Mouse (Mus musculus) gastrocnemius, adult 8-10 months (tissue): Measurements from ENCODE around the gene Hnrnph3. TPM values are rescaled to one million over a fixed set of nuclear protein-coding genes. Genes with fewer than 3 reads are reported as not detected.
"Not testable (repeated sequence)": the region's sequence is repeated elsewhere in the genome, so short reads cannot be mapped to it uniquely, and the experiment has no call there.

Source experiments
- DNase-seq, 2 experiments: peaks; one replicate each; pipeline ENCODE4 v3.0.0; 2022; ENCODE audit warnings: low spot score in 2 of 2
- total RNA-seq, 4 experiments: library from RNA; stranded (reverse); gene quantifications; 2 replicates each; pipeline ENCODE4 v1.2.4; 2022

Gene Hnrnph3
- total RNA-seq: 10 to 100 TPM; 14.6 to 19.3 (median 17.8) TPM

DNA sequence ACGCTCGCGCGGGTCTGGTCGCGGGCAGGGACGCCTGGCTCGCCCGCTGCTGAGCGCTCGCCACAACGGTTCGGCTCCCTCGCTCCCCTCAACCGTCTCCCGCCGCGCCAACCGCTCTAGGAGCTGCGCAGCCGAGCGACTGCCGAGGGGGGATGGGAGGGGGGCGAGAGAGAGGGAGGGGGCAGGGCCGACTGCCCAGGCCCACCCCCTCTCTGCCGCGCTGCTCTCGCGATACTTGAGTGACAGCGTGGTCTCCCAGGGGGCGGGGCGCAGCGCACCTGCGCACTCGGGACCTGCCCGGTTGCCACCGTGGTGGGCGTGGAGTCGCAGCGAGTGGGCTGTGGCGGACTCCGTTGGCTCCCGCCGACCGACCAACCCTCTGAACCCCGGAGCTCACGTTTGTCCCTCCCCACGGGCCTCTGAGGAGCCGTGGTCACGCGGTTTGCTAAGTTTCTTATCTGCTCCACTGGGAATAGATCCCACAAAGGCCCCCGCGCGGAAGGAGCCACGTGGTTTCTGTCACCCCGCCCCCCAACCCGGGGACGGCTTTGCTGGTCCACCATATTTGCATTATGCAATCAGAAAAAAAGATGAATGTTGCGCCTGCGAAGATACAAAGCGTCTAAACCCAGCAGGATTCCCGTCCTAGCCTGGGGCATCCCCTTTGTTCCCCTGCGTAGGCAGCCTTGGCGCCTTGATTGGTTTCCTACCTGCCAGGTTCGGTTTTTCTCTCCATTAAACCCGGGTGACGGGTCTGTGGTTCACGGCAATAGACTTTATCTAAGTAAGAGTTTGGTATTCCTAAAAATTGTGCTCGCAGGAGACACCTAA, at the start of gene Hnrnph3, which contains the start of gene Pbld2:
Gene Hnrnph3 (minus strand): TSS at position 469 of the 831 bp plus-strand sequence.
Gene Pbld2 (plus strand): TSS at position 567 of the 831 bp plus-strand sequence.
- DNase-seq: peak; percentile 96 to 97

DNA sequence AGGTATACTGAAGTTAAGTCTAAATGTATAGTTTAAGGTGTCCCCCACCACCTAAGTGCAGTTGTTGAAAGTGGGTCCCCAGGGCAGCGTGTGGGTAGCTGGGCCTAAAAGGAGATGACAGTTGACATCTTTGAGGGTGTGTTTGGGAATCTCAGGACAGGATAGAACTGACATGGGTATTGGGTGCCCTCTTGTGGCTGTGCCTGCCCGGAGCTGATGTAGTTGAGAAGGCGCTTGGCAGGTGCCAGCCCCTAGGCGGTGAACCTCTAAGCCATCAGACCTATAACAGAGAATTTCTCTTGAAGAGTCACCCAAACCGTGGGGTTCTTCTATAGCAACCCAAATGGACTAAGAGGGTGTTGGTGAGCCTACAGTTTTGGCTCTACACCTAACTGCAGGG, 42.0 kb upstream of the Hnrnph3 start:
- DNase-seq: peak; percentile 67 to 73

DNA sequence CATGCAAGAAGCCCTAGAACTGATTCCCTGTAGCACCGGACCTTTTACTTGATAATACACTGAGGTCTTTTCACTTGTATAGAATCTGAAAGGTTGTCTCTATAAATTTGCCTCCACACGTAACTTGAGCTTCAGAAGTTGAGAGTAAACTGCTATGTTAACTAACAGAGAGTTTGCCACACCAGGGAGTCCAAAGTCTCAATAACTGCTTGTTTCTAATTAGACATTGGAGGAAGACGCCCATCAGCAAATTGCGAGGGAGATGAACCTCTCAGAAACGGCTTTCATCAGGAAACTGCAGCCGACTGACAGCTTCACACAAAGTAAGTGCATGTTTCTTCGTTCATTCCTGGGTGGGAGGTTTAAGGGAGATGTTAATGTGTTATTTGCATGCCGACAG, 41.5 kb upstream of the Hnrnph3 start:
- DNase-seq: no peak

- DNase-seq: no peak
Measured at GRCm38 (mm10) chr10:63064516-63064915, 40.5 kb upstream of the Hnrnph3 start.

GRCm38 (mm10) chr10:63063365-63063764, 39.3 kb upstream of the Hnrnph3 start:
- no peak for DNase-seq

- DNase-seq: no peak
Measured at GRCm38 (mm10) chr10:63062696-63063095, 38.7 kb upstream of the Hnrnph3 start.

DNA sequence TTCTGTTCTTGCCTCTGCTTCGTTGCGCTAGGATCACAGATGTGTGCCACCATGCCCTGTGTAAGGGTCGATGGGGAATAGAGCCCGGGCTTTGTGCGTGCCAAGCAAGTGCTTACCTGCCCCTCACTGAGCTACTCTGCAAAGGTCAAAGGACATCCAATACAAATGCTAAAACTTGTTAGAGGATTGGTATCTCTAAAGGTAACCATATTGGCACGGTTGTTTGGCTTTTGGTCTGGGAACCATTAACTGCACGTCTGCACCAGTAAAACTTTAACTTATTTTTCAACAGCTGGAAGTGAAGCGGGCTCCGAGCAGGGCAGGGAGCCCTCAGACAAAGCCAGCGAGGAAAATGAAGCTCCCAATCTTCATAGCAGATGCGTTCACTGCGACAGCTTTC, 37.2 kb upstream of the Hnrnph3 start:
- DNase-seq: no peak

- no peak for DNase-seq
Measured at GRCm38 (mm10) chr10:63060406-63060805, 36.4 kb upstream of the Hnrnph3 start.

GRCm38 (mm10) chr10:63059862-63060261, 35.8 kb upstream of the Hnrnph3 start, which contains the start of gene Pbld1:
Gene Pbld1, plus strand, starts transcription at chr10:63060162.
- DNase-seq: no peak

- no peak for DNase-seq
Measured at GRCm38 (mm10) chr10:63056966-63057750, 33.1 kb upstream of the Hnrnph3 start.

GRCm38 (mm10) chr10:63054586-63054985, 30.6 kb upstream of the Hnrnph3 start:
- no peak for DNase-seq

DNA sequence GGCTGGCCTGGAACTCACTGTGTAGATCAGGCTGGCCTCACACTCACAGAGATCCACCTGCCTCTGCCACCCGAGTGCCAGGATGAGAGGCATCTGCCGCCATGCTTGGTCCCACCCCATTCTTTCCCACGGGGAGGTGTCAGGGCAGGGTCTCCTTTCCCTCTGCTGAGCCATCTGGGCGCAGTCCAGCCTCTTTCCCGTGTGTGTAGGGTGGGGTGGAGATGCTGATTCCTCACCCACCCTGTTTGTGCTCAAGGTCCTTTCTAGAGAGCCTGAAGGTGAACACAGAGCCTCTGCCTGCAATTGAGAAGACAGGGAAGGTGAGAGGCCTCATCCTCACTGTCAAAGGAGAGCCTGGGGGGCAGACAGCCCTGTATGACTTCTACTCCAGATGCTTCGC, 30.1 kb upstream of the Hnrnph3 start:
- not testable (repeated sequence) for DNase-seq

GRCm38 (mm10) chr10:63053007-63053406, 29.0 kb upstream of the Hnrnph3 start:
- DNase-seq: no peak

DNA sequence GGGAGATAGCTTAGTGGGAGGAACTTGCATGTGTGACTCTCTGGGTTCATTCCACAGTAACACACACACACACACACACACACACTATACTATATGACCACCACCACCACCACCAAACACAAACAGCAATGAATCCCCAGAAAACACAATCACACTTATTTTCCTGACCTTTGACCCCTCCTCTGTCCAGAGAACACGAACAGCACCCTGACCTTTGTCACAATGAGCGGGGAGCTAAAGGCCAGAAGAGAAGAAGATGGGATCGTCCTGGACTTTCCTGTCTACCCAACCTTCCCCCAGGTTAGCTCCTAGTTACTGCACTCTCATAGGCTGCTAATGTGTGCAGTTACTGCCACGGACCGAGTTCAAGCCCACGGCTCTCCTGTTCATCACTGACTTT, 28.0 kb upstream of the Hnrnph3 start:
- no peak for DNase-seq

DNA sequence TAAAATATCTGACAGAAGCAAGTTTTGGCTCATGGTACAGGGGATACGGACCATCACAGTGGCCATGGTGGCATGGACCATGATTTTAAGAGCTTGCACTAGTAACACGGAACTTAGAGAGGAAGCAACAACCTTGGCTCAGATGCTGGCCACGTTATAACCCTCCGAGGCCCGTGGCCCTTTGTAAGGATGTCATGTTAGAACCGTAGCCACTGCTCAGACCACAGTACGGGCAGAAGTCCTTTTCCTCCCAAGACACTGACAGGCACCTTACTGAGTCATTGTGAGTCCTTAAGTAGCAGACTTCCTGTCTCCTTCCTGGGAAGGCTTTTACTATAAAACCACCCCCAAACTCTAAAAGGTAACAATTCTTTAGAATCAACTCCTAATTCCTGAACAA, 27.2 kb upstream of the Hnrnph3 start:
- no peak for DNase-seq

DNA sequence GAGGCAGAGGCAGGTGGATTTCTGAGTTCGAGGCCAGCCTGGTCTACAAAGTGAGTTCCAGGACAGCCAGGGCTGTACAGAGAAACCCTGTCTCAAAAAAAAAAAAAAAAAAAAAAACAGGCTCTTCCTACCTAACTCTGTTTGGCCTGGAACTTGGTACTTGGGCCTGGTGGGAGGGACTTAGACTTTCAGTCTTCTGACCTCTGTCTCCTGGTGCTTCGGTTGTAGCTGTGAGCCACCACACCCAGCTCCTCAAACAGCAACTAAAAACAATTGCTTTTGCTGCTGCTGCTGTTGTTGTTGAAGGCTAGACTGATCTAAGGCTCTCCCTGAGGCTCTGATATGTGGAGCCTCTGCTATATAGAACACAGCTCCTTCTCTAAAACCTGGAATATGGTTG, 25.1 kb upstream of the Hnrnph3 start:
- DNase-seq: no peak

GRCm38 (mm10) chr10:63047751-63048150, 23.7 kb upstream of the Hnrnph3 start:
- no peak for DNase-seq

DNA sequence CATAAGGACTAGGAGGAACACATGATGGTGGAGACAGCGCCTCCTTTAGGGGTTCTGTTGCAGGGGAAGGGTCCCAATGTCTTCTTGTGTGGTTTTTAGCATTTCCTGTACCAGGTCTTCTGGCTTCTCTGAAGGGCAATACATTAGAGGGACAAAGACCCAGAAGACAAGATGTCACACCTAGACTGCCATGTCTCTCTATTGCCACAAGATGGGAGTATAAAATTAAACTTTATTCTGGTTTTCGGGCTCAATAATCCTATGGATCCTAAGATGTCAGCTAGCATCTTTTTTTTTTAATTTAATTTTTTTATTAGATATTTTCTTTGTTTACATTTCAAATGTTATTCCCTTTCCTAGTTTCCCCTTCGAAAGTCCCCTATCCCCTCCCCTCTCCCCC, 19.1 kb upstream of the Hnrnph3 start:
- no peak for DNase-seq

- no peak for DNase-seq
Measured at GRCm38 (mm10) chr10:63039867-63040628, 16.0 kb upstream of the Hnrnph3 start.

DNA sequence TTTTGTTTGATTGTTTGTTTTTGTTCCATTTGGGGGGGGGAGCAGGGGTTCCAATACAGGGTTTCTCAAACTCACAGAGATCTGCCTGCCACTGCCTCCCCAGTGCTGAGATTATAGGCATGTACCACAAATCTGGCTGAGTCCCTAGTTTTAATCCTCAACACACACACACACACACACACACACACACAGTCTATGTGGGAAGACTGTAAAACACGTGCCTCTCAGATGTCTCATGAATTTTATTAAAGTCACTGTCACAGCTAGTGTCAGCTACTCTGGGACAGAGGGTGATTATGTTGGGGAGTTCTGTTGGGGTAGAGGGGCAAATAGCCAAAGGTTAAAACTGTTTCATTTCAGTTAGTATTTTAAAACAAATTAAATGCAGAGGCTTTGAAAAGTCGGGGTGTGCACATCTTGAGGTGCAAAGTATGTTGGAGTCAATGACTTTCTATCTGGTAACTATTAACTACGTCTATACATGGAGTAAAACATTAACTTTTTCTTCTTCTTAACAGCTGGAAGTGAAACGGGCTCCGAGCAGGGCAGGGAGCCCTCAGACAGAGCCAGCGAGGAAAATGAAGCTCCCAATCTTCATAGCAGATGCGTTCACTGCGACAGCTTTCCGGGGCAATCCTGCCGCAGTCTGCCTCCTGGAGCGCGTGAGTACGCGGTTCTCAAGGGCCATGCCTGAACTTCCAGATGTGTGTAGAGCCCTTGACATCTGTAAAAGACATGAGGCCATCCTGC, 14.7 kb upstream of the Hnrnph3 start:
- no peak for DNase-seq

DNA sequence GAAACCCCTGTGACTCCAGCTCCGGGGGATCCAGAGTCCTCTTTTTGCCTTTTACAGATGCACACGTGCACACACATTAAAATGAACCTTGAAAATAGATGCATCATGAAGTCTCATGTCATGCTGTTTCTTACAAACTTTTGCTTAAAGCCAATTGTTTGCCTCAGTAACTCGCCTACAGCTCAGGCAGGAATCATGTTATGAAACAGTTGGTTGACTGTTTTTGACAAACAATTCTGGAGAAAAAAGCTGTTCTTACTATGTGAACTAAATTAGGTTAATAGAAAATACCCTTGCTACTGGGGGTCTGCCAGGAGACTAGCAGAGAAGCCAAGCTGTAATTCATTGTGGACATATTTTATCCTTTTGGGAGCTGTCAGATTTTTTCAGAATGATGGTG, 8.9 kb upstream of the Hnrnph3 start:
- no peak for DNase-seq
